Mouse (Mus musculus): Measurements from ENCODE around the gene Specc1l. TPM values are rescaled to one million over a fixed set of nuclear protein-coding genes. Genes with fewer than 3 reads are reported as not detected.

Gene Specc1l
- polyA plus RNA-seq, 1 experiment from 2014 or later, result 24.1 TPM

DNA sequence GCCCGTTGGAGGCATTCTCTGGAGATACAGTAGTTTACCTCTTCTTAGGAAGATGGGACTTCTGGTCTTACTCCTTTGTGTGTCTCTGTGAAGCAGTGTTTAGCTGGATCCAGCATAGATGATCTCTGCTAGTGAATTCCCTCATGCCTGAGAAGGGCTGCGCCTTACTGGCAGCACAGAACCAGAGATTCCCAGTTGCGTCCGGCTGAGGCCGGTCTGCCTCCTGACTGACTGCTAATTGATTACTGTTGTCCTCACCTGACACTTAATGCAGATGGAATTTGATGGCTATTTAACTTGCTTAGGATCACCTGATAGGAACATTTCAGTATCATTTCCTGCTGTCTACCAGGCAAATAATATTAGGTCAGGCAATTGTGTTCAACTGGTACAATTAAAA is 49.4 kb downstream of the Specc1l start:
- H3K36me3 ChIP-seq (replicated peaks; ENCODE audit: control insufficient read depth, insufficient read depth, low read depth, low read length), result peaks cover 2% of the 10 kb centered on the region
- WGBS, result 93% methylated on average over 5 of the region's 5 CpGs
- no peak for ATAC-seq (replicated peaks; ENCODE audit: insufficient number of reproducible peaks, low FRiP score, low TSS enrichment, low read depth)
- H3K27ac ChIP-seq (replicated peaks; ENCODE audit: low read depth, low read length), result no peak overlapping the region
- H3K27me3 ChIP-seq (ENCODE audit: control insufficient read depth, insufficient read depth, low read length), result no peaks in the 10 kb centered on the region
- H3K4me1 ChIP-seq (ENCODE audit: control insufficient read depth, insufficient read depth, low read length), result no peaks in the 10 kb centered on the region
- H3K9ac ChIP-seq (replicated peaks; ENCODE audit: low read length), result no peak overlapping the region
- H3K4me3 ChIP-seq (ENCODE audit: low read depth, low read length), result no peak overlapping the region
- no peak for DNase-seq (ENCODE audit: low spot score)
- no peak overlapping the region for H3K4me2 ChIP-seq (ENCODE audit: low read depth, low read length)
- H3K9me3 ChIP-seq (replicated peaks; ENCODE audit: control insufficient read depth, low read length), result no peaks in the 10 kb centered on the region

- Histone ChIP-seq H3K36me3 (replicated peaks; ENCODE audit: control insufficient read depth, insufficient read depth, low read depth, low read length) (peaks cover 2% of the 10 kb centered on the region; the same call in 1 of the 2 replicates), H3K9ac (replicated peaks; ENCODE audit: low read length) (no peak overlapping the region), H3K9me3 (replicated peaks; ENCODE audit: control insufficient read depth, low read length) (no peaks in the 10 kb centered on the region), H3K27me3 (ENCODE audit: control insufficient read depth, insufficient read depth, low read length) (no peaks in the 10 kb centered on the region), H3K27ac (replicated peaks; ENCODE audit: low read depth, low read length) (no peak overlapping the region), H3K4me1 (ENCODE audit: control insufficient read depth, insufficient read depth, low read length) (no peaks in the 10 kb centered on the region), H3K4me2 (ENCODE audit: low read depth, low read length) (no peak overlapping the region), H3K4me3 (ENCODE audit: low read depth, low read length) (no peak overlapping the region)
- ATAC-seq (replicated peaks; ENCODE audit: insufficient number of reproducible peaks, low FRiP score, low TSS enrichment, low read depth), result no peak
- 92% methylated on average over 3 of the region's 3 CpGs for WGBS
- DNase-seq (ENCODE audit: low spot score), result no peak
Measured at GRCm38 (mm10) chr10:75264993-75265555, 53.2 kb downstream of the Specc1l start.

GRCm38 (mm10) chr10:75273020-75273419 is 61.1 kb downstream of the Specc1l start:
- no peak for DNase-seq (ENCODE audit: low spot score)
- ATAC-seq (replicated peaks; ENCODE audit: insufficient number of reproducible peaks, low FRiP score, low TSS enrichment, low read depth), result no peak
- H3K4me2 ChIP-seq (ENCODE audit: low read depth, low read length), result no peak overlapping the region
- no peak overlapping the region for H3K9ac ChIP-seq (replicated peaks; ENCODE audit: low read length)
- WGBS, result 92% methylated on average over 4 of the region's 4 CpGs
- H3K36me3 ChIP-seq (replicated peaks; ENCODE audit: control insufficient read depth, insufficient read depth, low read depth, low read length), result no peaks in the 10 kb centered on the region; the same call in none of the 2 replicates
- no peaks in the 10 kb centered on the region for H3K4me1 ChIP-seq (ENCODE audit: control insufficient read depth, insufficient read depth, low read length)
- no peaks in the 10 kb centered on the region for H3K27me3 ChIP-seq (ENCODE audit: control insufficient read depth, insufficient read depth, low read length)
- no peak overlapping the region for H3K4me3 ChIP-seq (ENCODE audit: low read depth, low read length)
- no peaks in the 10 kb centered on the region for H3K9me3 ChIP-seq (replicated peaks; ENCODE audit: control insufficient read depth, low read length)
- no peak overlapping the region for H3K27ac ChIP-seq (replicated peaks; ENCODE audit: low read depth, low read length)

DNA sequence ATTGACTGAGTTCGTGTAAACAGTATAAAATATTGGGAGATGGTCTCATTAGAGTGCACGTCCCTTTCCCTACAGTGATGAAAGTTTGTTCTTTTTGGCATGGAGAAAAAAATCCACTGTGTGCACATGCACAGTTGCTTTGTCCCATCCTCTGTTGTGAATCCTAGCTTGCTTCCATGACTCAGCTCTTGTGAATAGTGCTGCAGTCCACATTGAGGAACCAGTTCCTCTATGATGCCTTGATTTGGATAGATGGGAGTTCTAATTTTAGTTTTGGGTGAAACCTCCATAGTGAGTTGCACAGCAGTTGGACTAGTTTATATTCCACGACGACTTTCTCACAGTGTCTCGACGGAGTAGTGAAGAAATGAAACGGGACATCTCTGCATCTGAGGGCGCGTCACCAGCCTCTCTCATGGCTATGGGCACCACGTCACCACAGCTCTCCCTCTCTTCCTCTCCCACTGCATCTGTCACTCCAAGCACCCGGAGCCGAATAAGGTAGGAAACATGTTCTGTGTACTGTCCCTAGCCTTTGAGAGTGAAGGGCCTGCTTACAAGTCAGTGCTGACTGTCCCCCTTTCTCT is 64.6 kb downstream of the Specc1l start:
- Histone ChIP-seq H3K36me3 (replicated peaks; ENCODE audit: control insufficient read depth, insufficient read depth, low read depth, low read length) (no peaks in the 10 kb centered on the region; the same call in none of the 2 replicates), H3K4me3 (ENCODE audit: low read depth, low read length) (no peak overlapping the region), H3K27ac (replicated peaks; ENCODE audit: low read depth, low read length) (no peak overlapping the region), H3K9ac (replicated peaks; ENCODE audit: low read length) (no peak overlapping the region), H3K9me3 (replicated peaks; ENCODE audit: control insufficient read depth, low read length) (no peaks in the 10 kb centered on the region), H3K4me2 (ENCODE audit: low read depth, low read length) (no peak overlapping the region), H3K4me1 (ENCODE audit: control insufficient read depth, insufficient read depth, low read length) (no peaks in the 10 kb centered on the region), H3K27me3 (ENCODE audit: control insufficient read depth, insufficient read depth, low read length) (no peaks in the 10 kb centered on the region)
- no peak for DNase-seq (ENCODE audit: low spot score)
- WGBS, result 91% methylated on average over 12 of the region's 12 CpGs
- ATAC-seq (replicated peaks; ENCODE audit: insufficient number of reproducible peaks, low FRiP score, low TSS enrichment, low read depth), result no peak

DNA sequence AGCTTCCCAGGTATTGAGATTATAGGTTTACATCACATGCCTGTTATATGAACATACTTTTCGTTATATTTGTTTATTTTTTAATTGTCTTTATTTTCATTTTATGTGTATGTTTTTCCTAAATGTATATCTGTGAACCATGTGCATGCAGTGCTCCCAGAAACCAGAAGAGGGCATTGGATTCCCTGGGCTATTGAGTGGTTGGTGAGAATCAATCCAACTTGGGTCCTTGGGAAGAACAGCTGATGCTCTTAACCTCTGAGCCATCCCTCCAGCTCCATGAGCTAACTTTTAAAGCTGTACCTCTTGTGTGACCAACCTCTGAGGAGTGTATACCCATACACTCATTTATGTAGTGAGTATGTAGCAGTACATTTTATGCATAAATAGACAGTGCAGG is 65.6 kb downstream of the Specc1l start:
- H3K27me3 ChIP-seq (ENCODE audit: control insufficient read depth, insufficient read depth, low read length), result no peaks in the 10 kb centered on the region
- no peaks in the 10 kb centered on the region; the same call in none of the 2 replicates for H3K36me3 ChIP-seq (replicated peaks; ENCODE audit: control insufficient read depth, insufficient read depth, low read depth, low read length)
- H3K9me3 ChIP-seq (replicated peaks; ENCODE audit: control insufficient read depth, low read length), result no peaks in the 10 kb centered on the region
- no peak overlapping the region for H3K4me2 ChIP-seq (ENCODE audit: low read depth, low read length)
- no peak overlapping the region for H3K4me3 ChIP-seq (ENCODE audit: low read depth, low read length)
- WGBS, result 71% methylated on average over 1 of the region's 1 CpGs
- no peak overlapping the region for H3K27ac ChIP-seq (replicated peaks; ENCODE audit: low read depth, low read length)
- ATAC-seq (replicated peaks; ENCODE audit: insufficient number of reproducible peaks, low FRiP score, low TSS enrichment, low read depth) (no peak), DNase-seq (ENCODE audit: low spot score) (peak; percentile 9)
- H3K9ac ChIP-seq (replicated peaks; ENCODE audit: low read length), result no peak overlapping the region
- no peaks in the 10 kb centered on the region for H3K4me1 ChIP-seq (ENCODE audit: control insufficient read depth, insufficient read depth, low read length)

- 89% methylated on average over 5 of the region's 5 CpGs for WGBS
Measured at GRCm38 (mm10) chr10:75282648-75283047, 70.8 kb downstream of the Specc1l start.

GRCm38 (mm10) chr10:75283821-75284220 is 71.9 kb downstream of the Specc1l start:
- no peak overlapping the region for H3K4me3 ChIP-seq (ENCODE audit: low read depth, low read length)
- H3K4me1 ChIP-seq (ENCODE audit: control insufficient read depth, insufficient read depth, low read length), result no peaks in the 10 kb centered on the region
- ATAC-seq (replicated peaks; ENCODE audit: insufficient number of reproducible peaks, low FRiP score, low TSS enrichment, low read depth), result no peak
- 96% methylated on average over 3 of the region's 3 CpGs for WGBS
- H3K27me3 ChIP-seq (ENCODE audit: control insufficient read depth, insufficient read depth, low read length), result no peaks in the 10 kb centered on the region
- H3K27ac ChIP-seq (replicated peaks; ENCODE audit: low read depth, low read length), result no peak overlapping the region
- H3K9me3 ChIP-seq (replicated peaks; ENCODE audit: control insufficient read depth, low read length), result no peaks in the 10 kb centered on the region
- H3K36me3 ChIP-seq (replicated peaks; ENCODE audit: control insufficient read depth, insufficient read depth, low read depth, low read length), result peaks cover 5% of the 10 kb centered on the region
- DNase-seq (ENCODE audit: low spot score), result no peak
- no peak overlapping the region for H3K4me2 ChIP-seq (ENCODE audit: low read depth, low read length)
- no peak overlapping the region for H3K9ac ChIP-seq (replicated peaks; ENCODE audit: low read length)

More at GRCm38 (mm10) chr10:75282648-75283047, 70.8 kb downstream of the Specc1l start:
- DNase-seq (ENCODE audit: low spot score), result no peak
- H3K4me2 ChIP-seq (ENCODE audit: low read depth, low read length), result no peak overlapping the region
- H3K9ac ChIP-seq (replicated peaks; ENCODE audit: low read length), result no peak overlapping the region
- H3K27ac ChIP-seq (replicated peaks; ENCODE audit: low read depth, low read length), result no peak overlapping the region
- no peaks in the 10 kb centered on the region for H3K4me1 ChIP-seq (ENCODE audit: control insufficient read depth, insufficient read depth, low read length)
- no peaks in the 10 kb centered on the region for H3K9me3 ChIP-seq (replicated peaks; ENCODE audit: control insufficient read depth, low read length)
- no peak for ATAC-seq (replicated peaks; ENCODE audit: insufficient number of reproducible peaks, low FRiP score, low TSS enrichment, low read depth)
- H3K27me3 ChIP-seq (ENCODE audit: control insufficient read depth, insufficient read depth, low read length), result no peaks in the 10 kb centered on the region
- peaks cover 5% of the 10 kb centered on the region for H3K36me3 ChIP-seq (replicated peaks; ENCODE audit: control insufficient read depth, insufficient read depth, low read depth, low read length)
- H3K4me3 ChIP-seq (ENCODE audit: low read depth, low read length), result no peak overlapping the region

DNA sequence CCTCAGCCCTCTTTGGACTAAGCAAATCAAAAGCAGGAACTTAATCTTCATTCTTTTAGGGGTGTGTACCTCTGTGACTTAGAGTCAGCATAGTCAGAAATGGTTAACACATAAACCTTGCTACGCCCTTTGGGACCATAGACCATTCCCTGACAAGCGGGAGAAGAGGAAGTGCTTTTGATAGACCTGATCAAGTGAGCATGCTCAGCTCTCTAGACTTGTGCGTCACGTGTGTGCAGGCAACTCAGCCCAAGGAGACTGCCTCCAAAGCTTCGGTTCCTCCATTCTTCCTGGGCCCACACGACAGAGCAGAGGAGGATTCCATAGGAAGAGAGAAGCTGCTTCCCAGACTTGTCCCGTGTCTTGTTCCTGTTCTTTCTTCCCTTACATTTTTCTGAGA is 76.7 kb downstream of the Specc1l start:
- H3K9ac ChIP-seq (replicated peaks; ENCODE audit: low read length), result no peak overlapping the region
- H3K9me3 ChIP-seq (replicated peaks; ENCODE audit: control insufficient read depth, low read length), result no peaks in the 10 kb centered on the region
- ATAC-seq (replicated peaks; ENCODE audit: insufficient number of reproducible peaks, low FRiP score, low TSS enrichment, low read depth) (no peak), DNase-seq (ENCODE audit: low spot score) (no peak)
- H3K4me1 ChIP-seq (ENCODE audit: control insufficient read depth, insufficient read depth, low read length), result no peaks in the 10 kb centered on the region
- H3K4me2 ChIP-seq (ENCODE audit: low read depth, low read length), result no peak overlapping the region
- H3K27me3 ChIP-seq (ENCODE audit: control insufficient read depth, insufficient read depth, low read length), result no peaks in the 10 kb centered on the region
- WGBS, result 84% methylated on average over 7 of the region's 7 CpGs
- H3K27ac ChIP-seq (replicated peaks; ENCODE audit: low read depth, low read length), result no peak overlapping the region
- H3K4me3 ChIP-seq (ENCODE audit: low read depth, low read length), result no peak overlapping the region
- no peaks in the 10 kb centered on the region for H3K36me3 ChIP-seq (replicated peaks; ENCODE audit: control insufficient read depth, insufficient read depth, low read depth, low read length)
